Mouse (Mus musculus) heart, embryonic 15.5 days (tissue): ENCODE data around the gene Aars2. TPM values are rescaled to one million over a fixed set of nuclear protein-coding genes. Genes with fewer than 3 reads are reported as not detected.

Experiments
- ATAC-seq: fragments of 200-750 bp; cut with Nextera tagmentation; replicated peaks from 2 replicates; pipeline ENCODE4 v1.8.0; 2017; ENCODE audit warnings: low read depth, moderate TSS enrichment; ENCODE audit not compliant: insufficient number of reproducible peaks, insufficient read depth, low FRiP score
- H3K27ac ChIP-seq: fragments of 300-500 bp; sonication (generic); 2 replicates; pipeline ENCODE4 v1.5.1; 2015; ENCODE audit warnings: mild to moderate bottlenecking, inconsistent platforms
- H3K27me3 ChIP-seq: fragments of 300-500 bp; sonication (generic); 2 replicates; pipeline ENCODE4 v1.6.1; 2015; ENCODE audit warnings: inconsistent platforms
- H3K36me3 ChIP-seq: fragments of 300-500 bp; sonication (generic); 2 replicates; pipeline ENCODE4 v1.6.1; 2015; ENCODE audit warnings: mild to moderate bottlenecking, inconsistent platforms
- H3K4me1 ChIP-seq: fragments of 300-500 bp; sonication (generic); replicated peaks from 2 replicates; pipeline ENCODE4 v1.6.1; 2015; ENCODE audit warnings: inconsistent platforms
- H3K4me2 ChIP-seq: fragments of 300-500 bp; sonication (generic); 2 replicates; pipeline ENCODE4 v1.6.1; 2015; ENCODE audit warnings: inconsistent platforms, mild to moderate bottlenecking, moderate library complexity
- H3K4me3 ChIP-seq: fragments of 300-500 bp; sonication (generic); 2 replicates; pipeline ENCODE4 v1.5.1; 2015; ENCODE audit warnings: mild to moderate bottlenecking, inconsistent platforms
- H3K9ac ChIP-seq: fragments of 300-500 bp; sonication (generic); 2 replicates; pipeline ENCODE4 v1.6.1; 2015; ENCODE audit warnings: mild to moderate bottlenecking, inconsistent platforms
- H3K9me3 ChIP-seq: fragments of 300-500 bp; sonication (generic); replicated peaks from 2 replicates; pipeline ENCODE4 v1.6.1; 2016; ENCODE audit warnings: inconsistent platforms
- WGBS: fragments of 180-500 bp; shearing (Covaris S2); methylation state at CpG from one replicate; pipeline ENCODE4 v1.1.7; 2015; ENCODE audit warnings: mixed read lengths; 5-methylcytosine and 5-hydroxymethylcytosine counted together
- polyA plus RNA-seq: library from polyadenylated mRNA; unstranded; fragments of >200 nt; fragmentation: Nextera tagmentation; extraction: Ambion mirVana; gene quantifications from 2 replicates; pipeline ENCODE4 v1.2.1, GENCODE M21; 2015

Gene Aars2
- polyA plus RNA-seq, 1 experiment from 2014 or later = 19.2 TPM

- H3K9me3 ChIP-seq = no peaks in the 10 kb centered on the region
- H3K4me1 ChIP-seq = peaks cover 6% of the 10 kb centered on the region; the same call in 1 of the 2 replicates
- no peaks in the 10 kb centered on the region for H3K27me3 ChIP-seq
- no peak overlapping the region for H3K9ac ChIP-seq
- no peak for ATAC-seq
- H3K36me3 ChIP-seq = no peaks in the 10 kb centered on the region
- H3K4me3 ChIP-seq = no peak overlapping the region
- 51% methylated on average over 2 of the region's 2 CpGs for WGBS
- no peak overlapping the region for H3K27ac ChIP-seq
- no peak overlapping the region for H3K4me2 ChIP-seq
These were observed 7.1 kb upstream of the Aars2 start for GRCm38 (mm10) chr17:45499516-45499915.

- no peaks in the 10 kb centered on the region for H3K36me3 ChIP-seq
- no peaks in the 10 kb centered on the region for H3K9me3 ChIP-seq
- no peak overlapping the region for H3K4me3 ChIP-seq
- 37% methylated on average over 4 of the region's 4 CpGs for WGBS
- no peak overlapping the region for H3K27ac ChIP-seq
- H3K27me3 ChIP-seq = no peaks in the 10 kb centered on the region
- no peak overlapping the region for H3K9ac ChIP-seq
- ATAC-seq = no peak
- H3K4me2 ChIP-seq = no peak overlapping the region
- peaks cover 7% of the 10 kb centered on the region; the same call in 1 of the 2 replicates for H3K4me1 ChIP-seq
These were observed 5.7 kb upstream of the Aars2 start for GRCm38 (mm10) chr17:45500981-45501380.

- H3K27me3 ChIP-seq = no peaks in the 10 kb centered on the region
- WGBS = 54% methylated on average over 4 of the region's 4 CpGs
These were observed 4.3 kb upstream of the Aars2 start for GRCm38 (mm10) chr17:45502324-45502723.

GRCm38 (mm10) chr17:45503301-45503973 lies 3.2 kb upstream of the Aars2 start:
- peaks cover 20% of the 10 kb centered on the region for H3K4me1 ChIP-seq
- H3K4me3 ChIP-seq = no peak overlapping the region
- no peaks in the 10 kb centered on the region for H3K27me3 ChIP-seq
- no peak overlapping the region for H3K9ac ChIP-seq
- no peak for ATAC-seq
- H3K9me3 ChIP-seq = no peaks in the 10 kb centered on the region
- WGBS = 42% methylated on average over 5 of the region's 5 CpGs
- no peak overlapping the region for H3K4me2 ChIP-seq
- H3K27ac ChIP-seq = peak overlapping the region; percentile 31; the same call in 1 of the 2 replicates
- peaks cover 2% of the 10 kb centered on the region; the same call in 1 of the 2 replicates for H3K36me3 ChIP-seq

More at GRCm38 (mm10) chr17:45502324-45502723, 4.3 kb upstream of the Aars2 start:
- H3K4me3 ChIP-seq = no peak overlapping the region
- H3K9ac ChIP-seq = no peak overlapping the region
- no peak for ATAC-seq
- no peak overlapping the region for H3K4me2 ChIP-seq
- no peaks in the 10 kb centered on the region for H3K9me3 ChIP-seq
- no peak overlapping the region for H3K27ac ChIP-seq
- H3K4me1 ChIP-seq = peaks cover 17% of the 10 kb centered on the region
- H3K36me3 ChIP-seq = no peaks in the 10 kb centered on the region

GRCm38 (mm10) chr17:45505941-45506465 lies 638 bp upstream of the Aars2 start:
- Histone ChIP-seq H3K4me3 (no peak overlapping the region; the same call in 1 of the 2 replicates), H3K4me1 (peaks cover 20% of the 10 kb centered on the region), H3K27ac (no peak overlapping the region), H3K27me3 (no peaks in the 10 kb centered on the region), H3K36me3 (peaks cover 20% of the 10 kb centered on the region), H3K9ac (no peak overlapping the region), H3K4me2 (0 out of 2 replicates have a peak overlapping the region, but pooled peaks have one; percentile 61), H3K9me3 (no peaks in the 10 kb centered on the region)
- ATAC-seq = no peak
- WGBS = 65% methylated on average over 6 of the region's 6 CpGs

- H3K4me1 ChIP-seq = peaks cover 13% of the 10 kb centered on the region
- peaks cover 23% of the 10 kb centered on the region for H3K36me3 ChIP-seq
- ATAC-seq = no peak
- H3K27ac ChIP-seq = no peak overlapping the region
- H3K4me3 ChIP-seq = no peak overlapping the region
- 89% methylated on average over 4 of the region's 4 CpGs for WGBS
- no peaks in the 10 kb centered on the region for H3K27me3 ChIP-seq
- H3K9me3 ChIP-seq = no peaks in the 10 kb centered on the region
- H3K9ac ChIP-seq = no peak overlapping the region
- no peak overlapping the region for H3K4me2 ChIP-seq
These were observed 4.2 kb downstream of the Aars2 start for GRCm38 (mm10) chr17:45510871-45511270.

GRCm38 (mm10) chr17:45511757-45512156 lies 5.1 kb downstream of the Aars2 start:
- Histone ChIP-seq H3K4me1 (peaks cover 9% of the 10 kb centered on the region), H3K4me2 (no peak overlapping the region), H3K4me3 (no peak overlapping the region), H3K9ac (no peak overlapping the region), H3K27me3 (no peaks in the 10 kb centered on the region), H3K27ac (no peak overlapping the region), H3K36me3 (peaks cover 23% of the 10 kb centered on the region), H3K9me3 (no peaks in the 10 kb centered on the region)
- ATAC-seq = no peak
- 85% methylated on average over 4 of the region's 4 CpGs for WGBS

- Histone ChIP-seq H3K4me3 (no peak overlapping the region), H3K27ac (no peak overlapping the region), H3K9me3 (no peaks in the 10 kb centered on the region), H3K27me3 (no peaks in the 10 kb centered on the region), H3K4me1 (peaks cover 4% of the 10 kb centered on the region), H3K4me2 (no peak overlapping the region), H3K36me3 (peaks cover 14% of the 10 kb centered on the region; the same call in 1 of the 2 replicates), H3K9ac (no peak overlapping the region)
- no peak for ATAC-seq
- 46% methylated on average over 15 of the region's 15 CpGs for WGBS
These were observed 8.6 kb downstream of the Aars2 start for GRCm38 (mm10) chr17:45515204-45515726.

- H3K36me3 ChIP-seq = peaks cover 10% of the 10 kb centered on the region; the same call in 1 of the 2 replicates
- 79% methylated on average over 10 of the region's 10 CpGs for WGBS
- peaks cover 5% of the 10 kb centered on the region for H3K4me1 ChIP-seq
- H3K9ac ChIP-seq = no peak overlapping the region
- no peak for ATAC-seq
- no peaks in the 10 kb centered on the region for H3K9me3 ChIP-seq
- H3K4me2 ChIP-seq = no peak overlapping the region
- no peak overlapping the region for H3K4me3 ChIP-seq
- H3K27me3 ChIP-seq = no peaks in the 10 kb centered on the region
- H3K27ac ChIP-seq = no peak overlapping the region
These were observed 9.2 kb downstream of the Aars2 start for GRCm38 (mm10) chr17:45515806-45516205.

- Histone ChIP-seq H3K4me2 (no peak overlapping the region), H3K36me3 (peaks cover 5% of the 10 kb centered on the region; the same call in 1 of the 2 replicates), H3K4me1 (peaks cover 11% of the 10 kb centered on the region), H3K27me3 (no peaks in the 10 kb centered on the region), H3K4me3 (no peak overlapping the region), H3K9ac (no peak overlapping the region), H3K27ac (no peak overlapping the region), H3K9me3 (no peaks in the 10 kb centered on the region)
- WGBS = 30% methylated on average over 8 of the region's 8 CpGs
- no peak for ATAC-seq
These were observed 9.8 kb downstream of the Aars2 start for GRCm38 (mm10) chr17:45516488-45516887.

GRCm38 (mm10) chr17:45517135-45517534 lies 10.5 kb downstream of the Aars2 start:
- Histone ChIP-seq H3K27ac (no peak overlapping the region), H3K4me2 (no peak overlapping the region), H3K9ac (no peak overlapping the region), H3K9me3 (no peaks in the 10 kb centered on the region), H3K4me3 (no peak overlapping the region), H3K27me3 (no peaks in the 10 kb centered on the region), H3K36me3 (peaks cover 5% of the 10 kb centered on the region; the same call in 1 of the 2 replicates), H3K4me1 (peaks cover 14% of the 10 kb centered on the region)
- no peak for ATAC-seq
- WGBS = 92% methylated on average over 21 of the region's 21 CpGs
